Mouse (Mus musculus) liver, embryonic 11.5 days (tissue): Measurements from ENCODE around the gene Trcg1. TPM values are rescaled to one million over a fixed set of nuclear protein-coding genes. Genes with fewer than 3 reads are reported as not detected.
"Not testable (repeated sequence)": the region's sequence is repeated elsewhere in the genome, so short reads cannot be mapped to it uniquely, and the experiment has no call there.

Experiments used
- ATAC-seq: fragments of 200-750 bp; cut with Nextera tagmentation; replicated peaks from 2 replicates; pipeline ENCODE4 v1.8.0; 2017; ENCODE audit warnings: moderate number of reproducible peaks, mild to moderate bottlenecking, moderate TSS enrichment, moderate library complexity; ENCODE audit not compliant: low FRiP score
- DNase-seq: peaks from one replicate; pipeline ENCODE4 v3.0.0-alpha.2; 2017; ENCODE audit warnings: low spot score
- H3K27ac ChIP-seq: fragments of 300-500 bp; sonication (generic); 2 replicates; pipeline ENCODE4 v1.5.1; 2014; ENCODE audit warnings: mild to moderate bottlenecking, low read depth, low read length, control low read depth
- H3K27me3 ChIP-seq: fragments of 300-500 bp; sonication (generic); replicated peaks from 2 replicates; pipeline ENCODE4 v1.6.1; 2014; ENCODE audit warnings: low read length, mixed read lengths; ENCODE audit not compliant: control insufficient read depth, insufficient read depth
- H3K36me3 ChIP-seq: fragments of 300-500 bp; sonication (generic); 2 replicates; pipeline ENCODE4 v1.6.1; 2014; ENCODE audit warnings: mild to moderate bottlenecking, low read length, moderate library complexity, mixed read lengths; ENCODE audit not compliant: control insufficient read depth, insufficient read depth
- H3K4me1 ChIP-seq: fragments of 300-500 bp; sonication (generic); replicated peaks from 2 replicates; pipeline ENCODE4 v1.6.1; 2014; ENCODE audit warnings: low read length, mixed read lengths; ENCODE audit not compliant: control insufficient read depth, insufficient read depth
- H3K4me2 ChIP-seq: fragments of 300-500 bp; sonication (generic); 2 replicates; pipeline ENCODE4 v1.6.1; 2014; ENCODE audit warnings: mild to moderate bottlenecking, control low read depth, moderate library complexity
- H3K4me3 ChIP-seq: fragments of 300-500 bp; sonication (generic); 2 replicates; pipeline ENCODE4 v1.5.1; 2014; ENCODE audit warnings: low read depth, low read length, control low read depth
- H3K9ac ChIP-seq: fragments of 300-500 bp; sonication (generic); 2 replicates; pipeline ENCODE4 v1.6.1; 2014; ENCODE audit warnings: low read depth, low read length, control low read depth
- H3K9me3 ChIP-seq: fragments of 300-500 bp; sonication (generic); 2 replicates; pipeline ENCODE4 v1.6.1; 2016; ENCODE audit warnings: low read length, inconsistent platforms, mixed read lengths; ENCODE audit not compliant: control insufficient read depth
- WGBS: fragments of 180-500 bp; shearing (Covaris S2); extraction: QIAGEN DNeasy Blood & Tissue Kit; methylation state at CpG from one replicate; pipeline ENCODE4 v1.1.7; 2014; 5-methylcytosine and 5-hydroxymethylcytosine counted together
- polyA plus RNA-seq: library from polyadenylated mRNA; unstranded; fragments of >200 nt; fragmentation: Nextera tagmentation; extraction: Ambion mirVana; gene quantifications from 2 replicates; pipeline ENCODE4 v1.2.1, GENCODE M21; 2014

Trcg1 gene
- not detected in 2 replicates for polyA plus RNA-seq

GRCm38 (mm10) chr9:57236256-57236655, at the start of gene Trcg1:
Gene Trcg1, plus strand, starts transcription at chr9:57236556.
- no peaks in the 10 kb centered on the region for H3K27me3 ChIP-seq
- ATAC-seq: no peak
- no peak within 1 kb of the TSS for H3K4me2 ChIP-seq
- peaks cover 14% of the 10 kb centered on the region for H3K4me1 ChIP-seq
- no peaks in the 10 kb centered on the region for H3K36me3 ChIP-seq
- no peak within 1 kb of the TSS for H3K4me3 ChIP-seq
- no peak for DNase-seq
- H3K9ac ChIP-seq: no peak within 1 kb of the TSS
- H3K27ac ChIP-seq: no peak within 1 kb of the TSS
- no peaks in the 10 kb centered on the region for H3K9me3 ChIP-seq
- WGBS: 74% methylated on average over 2 of the region's 2 CpGs

DNA sequence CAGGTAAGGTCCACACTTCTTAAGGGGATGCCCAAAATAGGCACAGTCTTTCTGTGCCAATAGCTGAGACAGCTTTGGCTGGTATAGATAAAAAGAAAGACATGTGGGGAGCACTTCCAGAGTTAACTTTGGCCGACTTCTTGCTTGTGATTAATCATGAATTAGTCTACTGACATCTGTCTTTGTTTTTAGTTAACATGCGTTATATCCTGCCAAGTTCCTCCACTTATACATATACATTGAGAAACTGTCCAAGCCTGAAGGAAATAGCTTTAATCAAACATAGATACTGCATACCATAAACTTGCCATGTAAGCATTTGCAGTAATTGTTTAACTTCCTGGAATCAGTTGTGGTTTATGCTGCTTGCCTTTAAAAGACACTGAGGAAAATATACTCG, 39.6 kb upstream of the Trcg1 start:
- H3K27ac ChIP-seq: no peak overlapping the region
- H3K9me3 ChIP-seq: no peaks in the 10 kb centered on the region
- no peaks in the 10 kb centered on the region for H3K4me1 ChIP-seq
- H3K4me3 ChIP-seq: no peak overlapping the region
- WGBS: 67% methylated on average over 3 of the region's 3 CpGs
- ATAC-seq (no peak), DNase-seq (no peak)
- H3K36me3 ChIP-seq: no peaks in the 10 kb centered on the region
- no peaks in the 10 kb centered on the region for H3K27me3 ChIP-seq
- no peak overlapping the region for H3K9ac ChIP-seq
- H3K4me2 ChIP-seq: no peak overlapping the region

- H3K9me3 ChIP-seq: no peaks in the 10 kb centered on the region
- no peaks in the 10 kb centered on the region for H3K4me1 ChIP-seq
- H3K9ac ChIP-seq: no peak overlapping the region
- ATAC-seq (no peak), DNase-seq (no peak)
- no peak overlapping the region for H3K27ac ChIP-seq
- H3K36me3 ChIP-seq: no peaks in the 10 kb centered on the region
- no peaks in the 10 kb centered on the region for H3K27me3 ChIP-seq
- 62% methylated on average over 8 of the region's 8 CpGs for WGBS
- no peak overlapping the region for H3K4me3 ChIP-seq
- H3K4me2 ChIP-seq: no peak overlapping the region
These were observed 38.9 kb upstream of the Trcg1 start for GRCm38 (mm10) chr9:57197414-57197813.

- DNase-seq (no peak), ATAC-seq (no peak)
- Histone ChIP-seq H3K27me3 (no peaks in the 10 kb centered on the region), H3K4me3 (no peak overlapping the region), H3K9ac (no peak overlapping the region), H3K4me2 (no peak overlapping the region), H3K9me3 (no peaks in the 10 kb centered on the region), H3K36me3 (no peaks in the 10 kb centered on the region), H3K27ac (no peak overlapping the region), H3K4me1 (no peaks in the 10 kb centered on the region)
- 76% methylated on average over 7 of the region's 7 CpGs for WGBS
These were observed 33.4 kb upstream of the Trcg1 start for GRCm38 (mm10) chr9:57202981-57203380.

GRCm38 (mm10) chr9:57203571-57203970, 32.8 kb upstream of the Trcg1 start:
- not testable (repeated sequence) for H3K4me3 ChIP-seq, H3K4me1 ChIP-seq, DNase-seq, H3K9ac ChIP-seq, ATAC-seq, H3K36me3 ChIP-seq, H3K27me3 ChIP-seq, H3K9me3 ChIP-seq, H3K4me2 ChIP-seq, H3K27ac ChIP-seq
- WGBS: 43% methylated on average over 13 of the region's 13 CpGs

- 72% methylated on average over 2 of the region's 2 CpGs for whole genome bisulfite sequencing
- Histone ChIP-seq H3K4me3 (no peak overlapping the region), H3K4me1 (no peaks in the 10 kb centered on the region)
These were observed 29.5 kb upstream of the Trcg1 start for GRCm38 (mm10) chr9:57206896-57207295.

DNA sequence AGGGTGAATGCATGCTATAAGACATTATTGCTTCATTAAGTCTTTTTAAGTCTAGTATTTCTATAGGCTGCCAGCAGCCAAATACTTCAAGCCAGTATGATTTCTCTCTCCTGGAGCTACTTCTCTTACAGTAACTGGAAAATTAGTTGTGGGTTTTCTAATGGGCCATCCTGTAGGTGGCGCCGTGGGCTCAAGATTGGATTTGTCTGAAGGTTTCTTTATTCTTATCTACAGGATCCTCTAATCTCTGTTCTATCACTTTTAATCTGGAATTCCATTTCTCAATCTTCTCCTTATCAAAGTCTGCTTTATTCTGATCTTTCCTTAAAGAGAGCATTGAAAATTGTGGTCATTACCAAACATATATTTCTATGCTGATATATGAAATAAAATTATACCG, 27.0 kb upstream of the Trcg1 start:
- Histone ChIP-seq H3K9me3 (no peaks in the 10 kb centered on the region), H3K4me3 (no peak overlapping the region), H3K27me3 (no peaks in the 10 kb centered on the region), H3K4me2 (no peak overlapping the region), H3K27ac (no peak overlapping the region), H3K9ac (no peak overlapping the region), H3K36me3 (no peaks in the 10 kb centered on the region), H3K4me1 (no peaks in the 10 kb centered on the region)
- ATAC-seq (no peak), DNase-seq (no peak)
- WGBS: 31% methylated on average over 3 of the region's 3 CpGs

More at GRCm38 (mm10) chr9:57206896-57207295, 29.5 kb upstream of the Trcg1 start:
- H3K4me2 ChIP-seq: no peak overlapping the region
- no peaks in the 10 kb centered on the region for H3K9me3 ChIP-seq
- H3K27me3 ChIP-seq: no peaks in the 10 kb centered on the region
- H3K27ac ChIP-seq: no peak overlapping the region
- H3K36me3 ChIP-seq: no peaks in the 10 kb centered on the region
- H3K9ac ChIP-seq: no peak overlapping the region
- ATAC-seq (no peak), DNase-seq (no peak)

GRCm38 (mm10) chr9:57212448-57213222, 23.7 kb upstream of the Trcg1 start:
- WGBS: 66% methylated on average over 9 of the region's 9 CpGs
- Histone ChIP-seq H3K9ac (no peak overlapping the region), H3K4me2 (no peak overlapping the region), H3K27me3 (no peaks in the 10 kb centered on the region), H3K4me3 (no peak overlapping the region), H3K36me3 (no peaks in the 10 kb centered on the region), H3K9me3 (no peaks in the 10 kb centered on the region), H3K27ac (no peak overlapping the region), H3K4me1 (no peaks in the 10 kb centered on the region)
- no peak for ATAC-seq
- no peak for DNase-seq

GRCm38 (mm10) chr9:57214500-57214899, 21.9 kb upstream of the Trcg1 start:
- Histone ChIP-seq H3K36me3 (no peaks in the 10 kb centered on the region), H3K4me3 (no peak overlapping the region), H3K27me3 (no peaks in the 10 kb centered on the region), H3K9me3 (no peaks in the 10 kb centered on the region), H3K27ac (no peak overlapping the region), H3K4me2 (no peak overlapping the region), H3K4me1 (no peaks in the 10 kb centered on the region), H3K9ac (no peak overlapping the region)
- DNase-seq (no peak), ATAC-seq (no peak)
- WGBS: 63% methylated on average over 6 of the region's 6 CpGs
